Mouse (Mus musculus) testis, postnatal 14 days (tissue): Measurements from ENCODE around the gene Apobec3.
"Not testable (repeated sequence)": the region's sequence is repeated elsewhere in the genome, so short reads cannot be mapped to it uniquely, and the experiment has no call there.

Experiments used
- DNase-seq: peaks from one replicate; pipeline ENCODE4 v3.0.0; 2021; ENCODE audit warnings: low spot score

The Apobec3 gene

DNA sequence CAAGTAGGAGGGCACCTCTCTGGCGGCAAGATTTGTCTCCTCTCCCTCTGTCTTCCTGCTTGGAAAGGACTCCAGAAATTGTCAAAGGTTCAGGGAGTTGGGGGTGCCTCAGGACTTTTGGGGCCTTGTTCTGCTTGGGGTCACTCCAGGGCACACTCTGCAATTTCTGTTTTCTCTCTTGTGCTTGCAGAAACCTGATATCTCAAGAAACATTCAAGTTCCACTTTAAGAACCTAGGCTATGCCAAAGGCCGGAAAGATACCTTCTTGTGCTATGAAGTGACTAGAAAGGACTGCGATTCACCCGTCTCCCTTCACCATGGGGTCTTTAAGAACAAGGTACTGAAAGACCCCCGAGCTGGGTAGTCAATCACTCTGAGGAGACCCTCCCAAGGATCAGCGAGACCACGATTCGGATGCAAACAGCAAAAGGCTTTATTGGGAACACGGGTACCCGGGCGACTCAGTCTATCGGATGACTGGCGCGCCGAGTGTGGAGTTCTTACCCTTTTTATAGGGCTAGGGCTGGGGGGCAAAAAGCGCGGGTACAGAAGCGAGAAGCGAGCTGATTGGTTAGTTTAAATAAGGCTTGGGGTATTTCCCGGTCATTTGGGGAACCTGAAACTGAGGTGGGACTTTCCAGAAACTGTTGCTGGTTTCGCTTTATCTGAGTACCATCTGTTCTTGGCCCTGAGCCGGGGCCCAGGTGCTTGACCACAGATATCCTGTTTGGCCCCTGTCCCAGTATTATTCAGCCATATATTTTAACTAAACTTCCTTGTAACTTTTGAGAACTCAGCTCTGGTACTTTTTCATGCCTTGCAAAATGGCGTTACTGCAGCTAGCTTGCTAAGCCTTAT is 4.0 kb downstream of the Apobec3 start:
- DNase-seq = not testable (repeated sequence)

DNA sequence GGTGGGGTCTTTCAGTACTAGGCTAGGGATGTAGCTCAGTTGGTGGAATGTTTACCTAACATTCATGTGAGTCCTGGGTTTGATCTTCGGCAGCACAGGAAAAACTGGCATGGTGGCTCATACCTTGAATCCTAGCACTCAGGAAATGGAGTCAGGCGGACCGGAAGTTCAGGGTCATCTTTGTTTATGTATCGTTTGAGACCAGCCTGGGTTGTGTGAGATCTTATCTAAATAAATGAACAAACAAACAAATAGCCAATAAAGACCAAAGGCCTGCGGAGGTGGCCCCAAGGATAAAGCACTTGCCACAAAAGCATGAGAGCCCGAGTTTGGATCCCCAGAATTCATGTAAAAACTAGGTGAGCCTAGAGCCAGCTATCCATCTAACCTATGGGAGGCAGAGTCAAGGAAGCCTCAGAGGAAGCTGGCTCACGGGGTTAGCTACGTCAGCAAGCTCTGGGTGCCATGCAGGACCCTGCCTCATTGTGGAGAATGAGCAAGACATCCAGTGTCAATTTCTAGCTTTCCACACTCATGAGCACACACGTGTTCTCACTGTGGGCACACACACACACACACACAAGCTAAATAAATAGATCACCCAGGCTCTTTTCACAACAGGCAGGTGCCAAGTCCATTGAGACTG is 4.7 kb downstream of the Apobec3 start:
- no peak for DNase-seq

- no peak for DNase-seq
Measured at GRCm38 (mm10) chr15:79898988-79899387, 7.5 kb downstream of the Apobec3 start.

GRCm38 (mm10) chr15:79899828-79900510 is 8.5 kb downstream of the Apobec3 start:
- peak; percentile 74 for DNase-seq

GRCm38 (mm10) chr15:79900751-79901150 is 9.3 kb downstream of the Apobec3 start:
- no peak for DNase-seq

DNA sequence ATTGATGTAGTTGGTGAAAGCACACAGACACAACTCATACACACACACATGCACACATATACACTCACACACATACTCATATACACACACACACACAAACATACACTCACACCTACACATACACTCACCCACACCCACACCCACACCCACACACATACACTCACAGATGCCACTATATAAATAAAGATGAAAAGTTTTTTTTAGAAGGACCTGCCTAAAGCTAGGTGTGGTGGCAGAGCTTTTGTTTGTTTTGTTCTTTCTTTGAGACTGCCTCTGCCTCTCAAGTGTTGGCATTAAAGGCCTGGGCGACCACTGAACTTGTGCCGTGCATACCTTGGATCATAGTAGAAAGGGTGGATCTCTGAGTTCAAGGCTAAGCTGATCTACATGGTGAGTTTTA is 9.9 kb downstream of the Apobec3 start:
- no peak for DNase-seq

DNA sequence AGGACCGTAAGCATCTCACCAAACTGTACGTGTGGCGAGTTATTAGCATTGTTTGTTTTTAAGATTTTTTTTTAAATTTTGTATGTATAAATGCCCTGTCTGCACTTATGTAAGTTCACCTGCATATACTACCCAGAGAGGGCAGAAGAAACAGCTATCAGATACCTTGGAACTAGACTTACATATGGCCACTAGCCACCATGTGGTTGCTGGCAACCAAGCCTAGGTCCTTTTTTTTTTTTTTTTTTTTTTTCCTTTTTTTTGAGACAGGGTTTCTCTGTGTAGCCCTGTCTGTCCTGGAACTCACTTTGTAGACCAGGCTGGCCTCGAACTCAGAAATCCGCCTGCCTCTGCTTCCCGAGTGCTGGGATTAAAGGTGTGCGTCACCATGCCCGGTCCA is 11.6 kb downstream of the Apobec3 start:
- DNase-seq = not testable (repeated sequence)

- no peak for DNase-seq
Measured at GRCm38 (mm10) chr15:79903963-79904362, 12.5 kb downstream of the Apobec3 start.

DNA sequence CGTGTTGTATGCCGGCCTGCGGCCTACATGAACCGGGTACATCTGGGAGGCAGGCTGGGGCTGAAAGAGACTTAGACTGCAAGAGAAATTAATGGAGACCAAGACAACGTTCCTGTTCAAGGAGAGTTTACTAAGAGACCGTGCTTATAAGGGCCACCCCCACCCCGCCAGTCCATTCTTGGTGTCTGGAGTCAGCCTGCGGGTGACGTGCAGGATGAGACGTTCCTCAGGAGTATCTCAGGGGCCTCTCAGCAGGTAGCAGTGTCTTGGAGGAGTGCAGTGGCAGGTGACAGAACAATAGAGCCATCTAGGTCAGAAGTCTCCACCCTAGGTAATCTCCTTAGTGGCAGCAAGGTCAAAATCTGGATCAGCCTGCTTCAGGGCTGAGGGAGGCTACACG is 13.2 kb downstream of the Apobec3 start:
- not testable (repeated sequence) for DNase-seq

- DNase-seq = no peak
Measured at GRCm38 (mm10) chr15:79905211-79905610, 13.8 kb downstream of the Apobec3 start.

DNA sequence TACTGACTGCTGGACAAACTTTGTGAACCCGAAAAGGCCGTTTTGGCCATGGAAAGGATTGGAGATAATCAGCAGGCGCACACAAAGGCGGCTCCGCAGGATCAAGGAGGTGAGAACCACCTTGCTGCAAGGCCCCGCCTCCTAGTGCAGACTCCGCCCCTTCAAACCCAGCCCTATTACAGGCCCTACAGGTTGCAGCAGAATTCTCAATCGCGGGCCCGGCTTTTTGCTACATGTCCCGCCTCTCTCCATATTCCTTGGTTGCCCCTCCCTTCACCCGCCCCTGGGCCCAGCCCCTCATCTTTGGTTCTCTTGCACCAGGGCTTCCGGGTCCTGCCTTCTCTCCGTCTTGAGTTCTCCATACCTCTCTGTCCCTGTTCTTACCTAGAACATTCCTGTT is 15.4 kb downstream of the Apobec3 start:
- no peak for DNase-seq

GRCm38 (mm10) chr15:79909006-79909405 is 17.5 kb downstream of the Apobec3 start:
- DNase-seq = not testable (repeated sequence)

GRCm38 (mm10) chr15:79910812-79911211 is 19.4 kb downstream of the Apobec3 start:
- DNase-seq = not testable (repeated sequence)

GRCm38 (mm10) chr15:79911339-79911738 is 19.9 kb downstream of the Apobec3 start:
- peak; percentile 35 for DNase-seq

GRCm38 (mm10) chr15:79913761-79914346 is 22.4 kb downstream of the Apobec3 start:
- DNase-seq = no peak

DNA sequence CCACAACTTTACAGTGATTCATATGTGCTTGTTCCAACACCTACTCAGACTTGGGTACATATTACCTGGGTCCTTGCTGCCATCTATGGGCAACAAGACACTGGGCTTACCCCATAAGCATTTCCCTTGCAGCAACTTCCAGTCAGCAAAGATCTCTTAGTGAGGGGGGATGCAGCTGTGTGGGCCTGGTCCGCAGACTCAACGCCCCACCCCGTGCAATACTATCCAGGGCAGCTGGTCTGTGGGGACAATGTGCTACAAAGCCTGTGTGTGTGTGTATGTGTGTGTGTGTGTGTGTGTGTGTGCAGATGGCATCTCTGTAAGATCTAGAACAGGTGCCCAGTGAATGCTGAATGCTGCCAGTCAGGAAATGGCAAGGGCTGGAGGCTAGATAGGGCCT is 22.9 kb downstream of the Apobec3 start:
- no peak for DNase-seq

- no peak for DNase-seq
Measured at GRCm38 (mm10) chr15:79916150-79916549, 24.7 kb downstream of the Apobec3 start.

DNA sequence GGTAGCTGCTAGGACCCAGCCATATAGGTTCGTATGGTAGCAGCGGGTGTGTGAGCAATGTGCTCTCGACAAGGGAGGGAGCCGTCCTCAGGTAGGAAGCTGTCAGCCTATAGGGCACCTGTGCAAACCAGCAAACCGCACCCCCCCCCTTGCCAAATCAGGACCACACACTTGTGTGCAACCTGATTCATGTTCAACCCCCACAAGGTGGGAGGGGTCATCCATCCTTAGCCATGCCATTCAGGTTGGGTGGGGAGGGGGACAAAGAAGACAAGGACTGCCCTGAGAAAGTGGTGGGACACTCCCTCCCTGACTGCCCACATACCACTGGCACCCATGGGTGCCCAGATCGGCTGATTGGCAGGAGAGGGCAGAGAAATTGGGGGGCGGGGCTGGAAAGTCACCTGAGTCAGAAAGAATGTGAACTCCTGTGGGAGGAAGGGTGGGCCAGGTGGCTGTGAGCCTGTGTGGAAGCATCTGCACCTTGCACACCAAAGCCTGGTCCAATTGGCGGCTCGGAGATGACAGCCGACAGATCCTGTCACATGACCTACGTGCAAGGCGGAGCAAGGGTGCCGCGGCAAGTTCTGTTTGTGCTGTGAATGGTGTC is 25.8 kb downstream of the Apobec3 start:
- DNase-seq = no peak

DNA sequence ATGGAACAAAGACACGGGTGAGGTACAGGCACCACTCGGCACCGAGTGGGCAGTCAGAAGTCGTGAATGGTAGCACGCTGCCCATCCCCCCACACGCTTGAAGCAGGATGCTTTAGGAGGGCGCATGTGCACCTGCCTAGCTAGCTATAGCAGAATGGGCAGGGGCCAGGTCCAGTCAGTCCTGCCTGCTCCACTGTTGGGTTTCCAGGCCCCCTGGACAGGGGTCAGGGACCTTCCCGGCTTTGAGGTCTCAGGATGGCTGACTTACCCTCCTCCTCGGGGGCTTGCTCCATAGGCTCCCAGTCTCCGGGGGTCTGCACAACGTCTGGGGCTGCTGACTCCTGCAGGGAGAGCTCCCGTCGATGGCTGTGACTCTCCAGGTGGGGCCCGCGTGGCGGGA is 27.0 kb downstream of the Apobec3 start:
- no peak for DNase-seq

DNA sequence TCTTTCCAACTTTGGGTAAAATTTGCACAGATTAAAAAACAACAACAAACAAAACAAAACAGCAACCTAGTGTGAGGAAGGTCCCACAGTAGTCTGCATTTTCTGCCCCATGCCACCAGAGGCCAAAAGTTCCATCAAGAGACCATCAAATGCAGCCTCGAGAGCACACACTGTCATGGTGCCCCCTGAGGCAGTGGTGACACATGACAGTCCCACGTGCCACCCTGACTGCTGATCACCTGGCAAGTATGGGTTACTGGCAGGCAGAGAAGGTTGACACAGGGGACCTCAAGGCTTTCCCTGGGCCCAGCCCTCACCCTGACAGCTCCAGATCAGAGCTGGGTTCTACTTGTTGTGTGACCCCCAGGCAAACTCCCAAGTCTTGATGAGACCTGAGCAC is 28.3 kb downstream of the Apobec3 start:
- no peak for DNase-seq

GRCm38 (mm10) chr15:79926856-79927416 is 35.5 kb downstream of the Apobec3 start:
- no peak for DNase-seq

DNA sequence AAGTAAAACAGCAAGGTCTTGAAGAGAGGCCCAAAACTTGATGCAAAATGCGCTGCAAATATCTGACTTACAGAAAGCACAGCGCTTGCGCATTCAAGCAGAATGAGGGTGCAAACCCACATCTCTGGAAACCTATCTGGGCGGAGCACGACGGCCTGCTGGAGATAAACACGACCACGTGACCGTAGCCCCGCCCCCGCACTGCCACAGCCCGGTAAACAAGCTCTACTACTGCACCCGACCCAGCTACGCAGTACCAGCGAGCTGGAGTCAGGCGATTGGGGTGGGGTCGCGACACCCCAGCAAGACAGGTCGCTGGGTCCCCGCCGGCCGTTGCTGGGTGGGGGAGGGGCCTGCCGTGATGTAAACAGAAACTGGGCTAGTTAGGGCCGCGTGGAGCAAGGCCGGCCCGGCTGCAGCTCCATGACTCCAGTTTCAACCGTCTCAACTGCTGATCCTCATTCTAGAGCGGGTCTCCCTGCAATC is 36.2 kb downstream of the Apobec3 start:
- peak; percentile 86 for DNase-seq
